Mouse (Mus musculus) testis, postnatal 10 days (tissue): ENCODE measurements around the gene Gm20509.
"Not testable (repeated sequence)": the region's sequence is repeated elsewhere in the genome, so short reads cannot be mapped to it uniquely, and the experiment has no call there.

Experiments used
- DNase-seq: peaks from one replicate; pipeline ENCODE4 v3.0.0; 2021; ENCODE audit warnings: low spot score

The Gm20509 gene

GRCm38 (mm10) chr9:73101536-73101935, 734 bp upstream of the Gm20509 start, which contains the start of gene Khdc3:
Gene Khdc3 (plus strand): TSS chr9:73101836.
- DNase-seq: no peak

- DNase-seq: peak; percentile 74
Measured at GRCm38 (mm10) chr9:73103159-73103879, 1.0 kb downstream of the Gm20509 start.

GRCm38 (mm10) chr9:73103880-73104198, 1.6 kb downstream of the Gm20509 start:
- DNase-seq: no peak

- no peak for DNase-seq
Measured at GRCm38 (mm10) chr9:73105141-73105540, 2.9 kb downstream of the Gm20509 start.

- no peak for DNase-seq
Measured at GRCm38 (mm10) chr9:73105771-73106170, 3.5 kb downstream of the Gm20509 start.

- peak; percentile 74 for DNase-seq
Measured at GRCm38 (mm10) chr9:73112919-73113906, 10.9 kb downstream of the Gm20509 start, which contains the start of gene Rsl24d1. Gene Rsl24d1 (plus strand): TSS chr9:73113426.

GRCm38 (mm10) chr9:73116704-73117103, 14.4 kb downstream of the Gm20509 start:
- not testable (repeated sequence) for DNase-seq

GRCm38 (mm10) chr9:73118012-73118411, 15.7 kb downstream of the Gm20509 start:
- DNase-seq: no peak

GRCm38 (mm10) chr9:73121735-73122134, 19.5 kb downstream of the Gm20509 start:
- DNase-seq: peak; percentile 49

GRCm38 (mm10) chr9:73125043-73125570, 22.8 kb downstream of the Gm20509 start:
- no peak for DNase-seq

GRCm38 (mm10) chr9:73127457-73127856, 25.2 kb downstream of the Gm20509 start:
- no peak for DNase-seq

GRCm38 (mm10) chr9:73129875-73130274, 27.6 kb downstream of the Gm20509 start:
- no peak for DNase-seq

GRCm38 (mm10) chr9:73130529-73130928, 28.3 kb downstream of the Gm20509 start:
- DNase-seq: no peak

- DNase-seq: no peak
Measured at GRCm38 (mm10) chr9:73137341-73137886, 35.1 kb downstream of the Gm20509 start.

GRCm38 (mm10) chr9:73154347-73154746, 52.1 kb downstream of the Gm20509 start:
- no peak for DNase-seq

- DNase-seq: no peak
Measured at GRCm38 (mm10) chr9:73157968-73158367, 55.7 kb downstream of the Gm20509 start.

- no peak for DNase-seq
Measured at GRCm38 (mm10) chr9:73159265-73159664, 57.0 kb downstream of the Gm20509 start.

GRCm38 (mm10) chr9:73162571-73163333, 60.5 kb downstream of the Gm20509 start:
- DNase-seq: peak; percentile 89

- DNase-seq: no peak
Measured at GRCm38 (mm10) chr9:73165631-73166030, 63.4 kb downstream of the Gm20509 start.
